Mouse (Mus musculus) embryonic fibroblast, embryonic 13.5 days (primary cell): Measurements from ENCODE around the gene Nagpa. TPM values are rescaled to one million over a fixed set of nuclear protein-coding genes. Genes with fewer than 3 reads are reported as not detected.

Experiments
- H3K27ac ChIP-seq: 2 replicates; pipeline ENCODE4 v1.5.1; 2012; ENCODE audit warnings: low read length, control low read depth, inconsistent platforms; ENCODE audit not compliant: insufficient read depth
- H3K4me1 ChIP-seq: 2 replicates; pipeline ENCODE4 v1.6.1; 2011; ENCODE audit warnings: low read length; ENCODE audit not compliant: control insufficient read depth, insufficient read depth
- H3K4me3 ChIP-seq: 2 replicates; pipeline ENCODE4 v1.5.1; 2011; ENCODE audit warnings: mild to moderate bottlenecking, control low read depth, low read length; ENCODE audit not compliant: insufficient read depth
- CTCF ChIP-seq: IDR thresholded peaks from 2 replicates; pipeline ENCODE4 v1.5.1; 2011; ENCODE audit warnings: mild to moderate bottlenecking, control low read depth, low read length, moderate library complexity, borderline replicate concordance; ENCODE audit not compliant: insufficient read depth
- POLR2A ChIP-seq: IDR thresholded peaks from 2 replicates; pipeline ENCODE4 v1.6.1; 2011; ENCODE audit warnings: low read depth, mild to moderate bottlenecking, control low read depth, low read length, moderate library complexity
- polyA plus RNA-seq: library from polyadenylated mRNA; stranded (reverse); fragments of >200 nt; gene quantifications from 2 replicates; pipeline ENCODE4 v1.2.4, GENCODE M21; 2011; ENCODE audit warnings: low read depth; ENCODE audit not compliant: missing spikeins, insufficient read length

Gene Nagpa
- polyA plus RNA-seq, 1 experiment, result 13.8 TPM

DNA sequence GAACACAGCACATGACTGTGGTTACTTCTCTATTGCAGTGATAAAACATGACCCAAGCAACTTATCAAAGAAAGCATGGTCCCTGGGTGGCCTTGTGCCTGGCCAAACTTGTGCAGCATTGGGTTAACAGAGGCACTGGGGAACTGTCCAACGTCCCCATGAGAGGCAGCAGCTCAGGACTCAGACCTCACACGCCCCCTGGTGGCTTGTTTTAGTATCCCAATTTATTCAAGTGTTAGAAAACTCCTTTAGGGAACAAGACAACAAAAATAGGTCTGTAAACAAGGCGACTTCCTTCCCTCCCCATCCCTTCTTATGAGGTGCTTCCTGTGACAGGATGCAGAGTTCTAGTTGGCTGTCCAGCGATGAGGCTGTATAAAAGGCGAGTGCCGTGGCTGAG is 8.7 kb downstream of the Nagpa start:
- no peaks in the 10 kb centered on the region for H3K4me1 ChIP-seq
- H3K4me3 ChIP-seq, result no peak overlapping the region
- no peak for TF ChIP-seq CTCF
- H3K27ac ChIP-seq, result no peak overlapping the region

DNA sequence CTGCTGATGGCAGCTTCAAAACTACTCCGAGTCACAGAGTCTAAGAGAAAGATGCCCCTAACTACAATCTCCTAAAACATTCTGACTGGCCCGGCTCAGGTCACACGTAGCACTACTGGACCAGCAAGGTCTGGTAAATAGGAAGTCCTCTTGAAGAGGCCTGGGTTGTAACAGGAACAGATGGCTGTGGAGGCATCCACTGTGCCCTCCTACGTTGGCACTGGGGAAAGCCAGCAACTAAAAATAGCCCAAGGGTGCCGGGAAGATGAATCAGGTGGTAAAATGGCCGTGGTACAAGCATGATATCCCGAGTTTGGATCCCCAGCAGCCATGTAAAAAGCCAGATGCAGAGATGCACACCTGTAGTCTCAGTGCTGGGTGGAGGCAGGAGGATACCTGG is 17.6 kb downstream of the Nagpa start:
- Histone ChIP-seq H3K4me1 (no peaks in the 10 kb centered on the region), H3K4me3 (no peak overlapping the region), H3K27ac (no peak overlapping the region)
- TF ChIP-seq CTCF, result no peak
- no peak for TF ChIP-seq POLR2A

DNA sequence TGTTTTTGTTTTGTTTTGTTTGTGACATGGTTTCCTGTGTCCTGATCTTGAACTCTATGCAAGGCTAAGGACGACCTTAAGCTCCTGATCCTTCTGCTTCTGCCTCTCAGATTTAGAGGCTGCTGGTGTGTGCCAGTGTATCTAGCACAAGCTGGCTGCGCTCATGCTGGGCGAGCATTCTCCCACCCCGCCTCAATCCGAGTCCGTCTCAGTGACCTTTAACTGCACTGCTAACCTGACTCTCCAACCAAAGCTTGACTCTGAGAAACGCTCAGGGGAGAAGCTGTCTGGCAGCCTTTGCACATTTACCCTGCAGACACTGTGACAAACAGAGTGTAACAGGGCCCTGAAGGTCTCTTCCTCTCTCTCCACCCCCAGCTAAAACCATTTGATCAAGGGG is 18.1 kb downstream of the Nagpa start:
- Histone ChIP-seq H3K4me3 (no peak overlapping the region), H3K27ac (no peak overlapping the region), H3K4me1 (no peaks in the 10 kb centered on the region)
- TF ChIP-seq CTCF (no peak), POLR2A (no peak)

DNA sequence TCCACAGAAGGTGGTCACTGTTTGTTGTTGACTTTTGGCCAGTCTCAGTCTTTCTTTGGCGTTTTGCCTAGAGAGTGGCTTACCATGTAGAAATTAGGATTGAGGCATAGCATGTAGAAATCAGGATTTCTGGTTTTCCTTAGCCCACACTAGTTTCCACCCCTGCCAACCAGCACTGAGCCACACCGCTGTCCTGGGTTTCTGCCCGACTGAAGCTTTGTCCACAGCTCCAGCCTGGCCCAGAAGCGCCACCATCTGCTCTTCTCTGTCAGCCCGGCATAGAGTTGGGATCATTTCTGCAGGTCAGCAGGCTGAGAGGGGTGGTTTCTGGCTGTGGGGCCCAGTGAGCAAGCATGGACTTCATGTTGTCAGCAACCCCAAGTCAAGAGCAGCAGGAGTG is 18.9 kb downstream of the Nagpa start:
- Histone ChIP-seq H3K4me3 (no peak overlapping the region), H3K4me1 (no peaks in the 10 kb centered on the region), H3K27ac (no peak overlapping the region)
- no peak for TF ChIP-seq CTCF
- TF ChIP-seq POLR2A, result no peak

DNA sequence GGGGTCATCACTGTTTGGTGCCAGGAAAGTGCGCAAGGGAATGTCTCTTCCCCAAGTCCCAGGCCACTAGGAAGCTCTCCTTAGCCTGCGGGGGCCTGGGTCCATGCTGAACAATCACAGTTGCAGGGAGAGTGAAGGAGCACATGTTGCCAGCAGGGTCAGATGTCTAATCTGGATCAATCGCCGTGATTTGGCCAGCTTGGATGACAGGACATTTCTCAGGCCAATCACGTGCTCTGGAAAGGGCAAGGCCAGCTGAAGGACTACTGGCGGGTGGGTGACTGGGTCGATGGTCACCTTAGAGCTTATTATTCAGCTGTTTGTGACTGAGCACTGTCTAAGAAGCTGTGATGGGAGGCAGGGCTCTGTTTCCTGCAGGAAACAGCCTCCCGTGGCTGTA is 19.7 kb downstream of the Nagpa start:
- Histone ChIP-seq H3K4me1 (no peaks in the 10 kb centered on the region), H3K4me3 (no peak overlapping the region), H3K27ac (no peak overlapping the region)
- TF ChIP-seq POLR2A (no peak), CTCF (no peak)

DNA sequence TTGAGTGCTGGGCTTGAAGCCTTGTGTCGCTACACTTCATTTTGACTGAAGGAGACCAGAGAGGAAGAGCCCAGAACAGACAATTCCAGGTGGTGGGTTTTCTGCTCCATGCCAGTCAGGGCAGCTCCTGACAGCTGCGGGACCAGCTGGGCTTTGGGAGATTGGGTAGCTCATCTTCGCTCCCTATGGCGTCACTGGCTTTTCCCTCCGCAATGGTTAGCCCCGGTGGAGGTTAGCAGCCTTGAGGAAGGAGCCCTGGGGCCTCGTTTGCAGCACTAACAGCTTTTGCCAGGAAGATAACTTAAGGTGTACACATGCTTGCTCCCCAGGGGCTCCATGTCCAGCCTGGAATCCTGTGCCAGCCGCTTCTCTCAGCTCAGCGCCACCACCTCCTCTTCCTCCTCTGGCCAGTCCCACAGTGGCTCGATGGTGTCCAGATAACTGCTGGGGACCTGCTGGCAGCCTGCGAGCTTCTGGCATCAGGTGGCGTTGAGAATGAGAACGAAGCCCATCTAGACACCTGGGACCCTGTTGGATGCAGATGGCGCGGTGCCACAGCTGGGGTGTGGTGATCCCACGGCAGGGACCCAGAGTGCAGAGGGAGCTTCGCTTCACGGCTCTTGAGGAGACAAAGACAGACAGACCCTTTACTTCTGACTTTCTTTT is 20.4 kb downstream of the Nagpa start:
- TF ChIP-seq CTCF, result no peak
- Histone ChIP-seq H3K27ac (no peak overlapping the region), H3K4me1 (no peaks in the 10 kb centered on the region), H3K4me3 (no peak overlapping the region)

DNA sequence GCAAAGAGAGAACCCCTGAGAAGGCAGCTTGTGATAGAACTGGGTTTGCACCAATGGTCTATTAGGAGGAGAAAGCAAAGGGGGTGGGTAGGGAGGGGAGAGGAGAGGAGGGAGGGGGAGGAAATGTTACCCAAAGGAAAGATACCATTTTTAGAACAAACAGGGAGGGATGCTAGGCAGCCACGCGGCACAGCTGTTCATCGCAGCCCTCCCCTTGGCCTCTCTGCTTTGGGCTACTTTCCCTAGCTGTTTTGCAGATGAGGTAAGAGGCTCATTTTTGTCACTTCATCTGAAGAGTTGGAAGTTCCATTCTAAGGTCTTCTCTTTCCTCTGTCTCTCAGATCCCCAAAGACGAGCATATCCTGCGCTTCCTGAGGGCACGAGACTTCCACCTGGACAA is 31.2 kb downstream of the Nagpa start:
- Histone ChIP-seq H3K27ac (no peak overlapping the region), H3K4me1 (no peaks in the 10 kb centered on the region), H3K4me3 (no peak overlapping the region)
- TF ChIP-seq POLR2A, result no peak
- no peak for TF ChIP-seq CTCF

DNA sequence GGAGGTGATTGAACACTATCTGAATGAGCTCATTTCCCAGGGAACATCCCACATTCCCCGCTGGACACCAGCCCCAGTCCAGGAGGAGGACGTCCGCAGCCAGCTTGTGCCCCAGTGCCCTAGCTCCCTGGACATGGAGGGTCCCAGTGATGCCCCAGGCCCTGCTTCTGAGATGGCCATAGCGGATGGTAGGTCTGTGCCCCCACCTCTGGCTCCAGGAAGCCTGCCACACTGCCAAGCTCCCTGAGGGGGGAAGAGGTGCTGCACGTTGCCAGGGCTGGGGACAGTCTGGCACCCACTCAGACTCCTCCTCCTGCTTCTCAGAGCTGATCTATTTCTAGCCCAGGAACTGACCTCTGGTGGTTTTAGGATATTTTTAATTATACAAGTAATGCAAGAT is 35.0 kb downstream of the Nagpa start:
- Histone ChIP-seq H3K4me1 (no peaks in the 10 kb centered on the region), H3K27ac (no peak overlapping the region)
- TF ChIP-seq CTCF (no peak), POLR2A (no peak)

DNA sequence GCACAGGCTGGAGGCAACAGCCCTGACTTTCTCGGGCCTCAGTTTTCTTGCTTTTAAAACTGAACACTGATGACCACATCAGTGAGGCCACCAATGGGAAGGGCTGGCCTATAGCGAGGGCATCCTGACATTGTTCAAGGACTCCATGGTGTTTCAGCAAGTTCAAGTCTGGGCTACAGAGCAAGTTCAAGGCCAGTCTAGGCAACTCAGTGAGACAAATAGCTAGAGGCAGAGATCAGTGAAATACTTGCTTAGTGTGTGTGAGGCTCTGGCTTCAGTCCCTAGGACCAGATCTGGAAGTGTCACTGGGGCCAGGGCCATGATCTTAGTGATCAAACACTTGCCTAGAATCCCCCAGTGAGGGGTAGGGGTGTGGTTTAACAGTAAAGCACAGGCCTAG is 35.8 kb downstream of the Nagpa start:
- Histone ChIP-seq H3K4me3 (no peak overlapping the region), H3K27ac (no peak overlapping the region), H3K4me1 (no peaks in the 10 kb centered on the region)
- TF ChIP-seq POLR2A (no peak), CTCF (no peak)

More for the DNA sequence above, 35.0 kb downstream of the Nagpa start:
- no peak overlapping the region for H3K4me3 ChIP-seq

DNA sequence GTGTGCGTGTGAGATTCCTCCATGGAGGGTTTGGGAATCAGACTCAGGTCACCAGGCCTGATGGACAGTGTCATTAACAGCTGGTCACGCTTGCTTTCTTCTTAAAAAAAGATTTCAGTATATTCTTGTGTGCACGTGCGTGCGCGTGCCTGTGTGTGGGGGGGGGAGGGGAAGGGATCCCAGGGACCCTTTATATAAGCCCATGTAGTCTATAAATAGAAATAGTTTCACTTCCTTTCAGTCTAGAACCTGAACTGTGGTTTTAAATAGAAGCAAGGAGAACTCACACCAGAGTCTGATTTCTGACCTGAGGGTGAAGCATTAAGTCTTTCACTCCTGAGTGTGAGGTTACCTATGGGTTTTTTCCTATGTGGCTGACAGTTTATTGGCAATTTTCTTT is 39.5 kb downstream of the Nagpa start:
- H3K4me1 ChIP-seq, result no peaks in the 10 kb centered on the region
- no peak overlapping the region for H3K27ac ChIP-seq
- no peak for TF ChIP-seq CTCF
- H3K4me3 ChIP-seq, result no peak overlapping the region

DNA sequence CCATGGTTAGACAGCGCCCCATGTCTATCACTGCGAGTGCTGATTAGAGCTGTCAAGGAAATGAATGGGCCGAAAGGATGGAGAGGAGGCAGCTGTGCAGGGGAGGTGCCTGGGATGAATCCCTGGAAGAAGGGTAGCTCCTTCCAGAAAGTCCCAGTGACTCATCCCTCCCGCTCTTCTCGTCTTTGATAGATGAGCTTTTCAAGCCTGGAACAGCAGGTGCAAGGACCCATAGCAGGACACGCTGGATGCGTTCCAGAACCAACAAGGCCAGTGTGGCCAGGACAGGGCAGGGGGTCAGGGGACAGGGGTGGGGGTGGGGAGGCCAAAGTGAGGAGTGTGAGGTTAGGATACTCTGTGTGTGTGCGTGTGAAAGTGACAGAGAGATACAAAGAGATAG is 44.6 kb downstream of the Nagpa start:
- Histone ChIP-seq H3K4me1 (no peaks in the 10 kb centered on the region), H3K27ac (no peak overlapping the region), H3K4me3 (no peak overlapping the region)
- no peak for TF ChIP-seq CTCF
- TF ChIP-seq POLR2A, result no peak
